Mouse (Mus musculus) frontal cortex, postnatal 10 days (tissue): Measurements from ENCODE around the gene Ptprs.
A peak's percentile ranks its signal among the peaks of the same experiment; 100 is the strongest.
"Not testable (repeated sequence)": the region's sequence is repeated elsewhere in the genome, so short reads cannot be mapped to it uniquely, and the experiment has no call there.

ENCODE experiments used
- DNase-seq, 2 experiments: peaks; one replicate each; pipeline ENCODE4 v3.0.0; 2022; ENCODE audit warnings: low spot score in 2 of 2, mixed read lengths in 1 of 2

Gene Ptprs

GRCm38 (mm10) chr17:56476402-56476752 is at the start of gene Ptprs:
Gene Ptprs, minus strand, starts transcription at chr17:56476483.
- DNase-seq: peak; percentile 98

GRCm38 (mm10) chr17:56524943-56525342 is 48.7 kb upstream of the Ptprs start:
- no peak for DNase-seq

GRCm38 (mm10) chr17:56522744-56523143 is 46.5 kb upstream of the Ptprs start:
- no peak for DNase-seq

GRCm38 (mm10) chr17:56515690-56516410 is 39.6 kb upstream of the Ptprs start:
- DNase-seq: no peak

GRCm38 (mm10) chr17:56514916-56515315 is 38.6 kb upstream of the Ptprs start:
- DNase-seq: no peak

GRCm38 (mm10) chr17:56514330-56514729 is 38.0 kb upstream of the Ptprs start:
- DNase-seq: no peak

- no peak for DNase-seq
Measured at GRCm38 (mm10) chr17:56512310-56512709, 36.0 kb upstream of the Ptprs start, which contains the start of gene Znrf4. Gene Znrf4, minus strand, starts transcription at chr17:56512431.

GRCm38 (mm10) chr17:56511707-56512090 is 35.4 kb upstream of the Ptprs start:
- DNase-seq: no peak

- peak in 1 of 2 experiments; percentile 19 for DNase-seq
Measured at GRCm38 (mm10) chr17:56510970-56511706, 34.9 kb upstream of the Ptprs start.

GRCm38 (mm10) chr17:56510473-56510969 is 34.2 kb upstream of the Ptprs start:
- peak in 1 of 2 experiments; percentile 25 for DNase-seq

- DNase-seq: peak in 1 of 2 experiments; percentile 35
Measured at GRCm38 (mm10) chr17:56509707-56510472, 33.6 kb upstream of the Ptprs start.

GRCm38 (mm10) chr17:56509021-56509640 is 32.8 kb upstream of the Ptprs start:
- peak in 1 of 2 experiments; percentile 8 for DNase-seq

GRCm38 (mm10) chr17:56507161-56508068 is 31.1 kb upstream of the Ptprs start:
- peak; percentile 96 to 97 for DNase-seq

GRCm38 (mm10) chr17:56506417-56507065 is 30.3 kb upstream of the Ptprs start:
- peak in 1 of 2 experiments; percentile 7 for DNase-seq

GRCm38 (mm10) chr17:56505401-56505800 is 29.1 kb upstream of the Ptprs start:
- DNase-seq: no peak

GRCm38 (mm10) chr17:56502526-56502925 is 26.2 kb upstream of the Ptprs start:
- DNase-seq: peak; percentile 70 to 78

- DNase-seq: not testable (repeated sequence)
Measured at GRCm38 (mm10) chr17:56501635-56502400, 25.5 kb upstream of the Ptprs start.

- DNase-seq: no peak
Measured at GRCm38 (mm10) chr17:56499229-56499628, 22.9 kb upstream of the Ptprs start.

- no peak for DNase-seq
Measured at GRCm38 (mm10) chr17:56494480-56494879, 18.2 kb upstream of the Ptprs start.
